Mouse (Mus musculus) gastrocnemius, postnatal 14 days (tissue): ENCODE measurements around the gene Olfr165. TPM values are rescaled to one million over a fixed set of nuclear protein-coding genes. Genes with fewer than 3 reads are reported as not detected.
"Not testable (repeated sequence)": the region's sequence is repeated elsewhere in the genome, so short reads cannot be mapped to it uniquely, and the experiment has no call there.

Source experiments
- DNase-seq: peaks from one replicate; pipeline ENCODE4 v3.0.0; 2021; ENCODE audit warnings: mixed read lengths
- intact Hi-C: fragments of 180-260 bp; cut with DNase I; formaldehyde crosslinking; loops from one replicate; pipeline ENCODE4 v1.15.1; 2025; ENCODE audit warnings: low total_unique reads
- long read RNA-seq, 2 experiments: library from polyadenylated mRNA; stranded (forward); transcript quantifications; one replicate each; pipeline ENCODE4 v2.0.0; 2021
- total RNA-seq, 2 experiments: library from RNA; stranded (reverse); gene quantifications; 2 replicates each; pipeline ENCODE4 v1.2.3; 2021

Olfr165 gene
- total RNA-seq: not detected
- long read RNA-seq, experiment 1: 0 reads
- long read RNA-seq, experiment 2: 0 reads

DNA sequence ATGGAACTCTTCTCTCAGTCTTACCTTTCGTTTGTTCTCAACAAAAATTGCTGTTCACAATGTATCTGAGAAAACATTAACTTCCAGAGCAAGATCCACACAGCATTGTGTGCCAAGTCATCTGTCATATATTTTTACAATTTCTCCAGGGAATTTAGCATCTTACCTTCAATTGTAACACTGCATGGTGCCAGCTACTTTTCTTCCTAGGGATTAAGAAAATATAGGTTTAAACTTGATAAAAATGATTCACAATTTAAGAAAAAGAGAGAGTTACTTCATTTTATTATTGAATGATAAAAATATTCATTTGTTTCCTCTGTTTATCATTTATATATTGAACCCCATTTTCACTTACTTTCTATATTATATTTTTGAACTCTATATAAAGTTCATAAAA is at the start of gene Olfr165:
Gene Olfr165 (minus strand): TSS at position 101 of the 400 bp plus-strand sequence.
- intact Hi-C loops: no loop called here
- no peak for DNase-seq

DNA sequence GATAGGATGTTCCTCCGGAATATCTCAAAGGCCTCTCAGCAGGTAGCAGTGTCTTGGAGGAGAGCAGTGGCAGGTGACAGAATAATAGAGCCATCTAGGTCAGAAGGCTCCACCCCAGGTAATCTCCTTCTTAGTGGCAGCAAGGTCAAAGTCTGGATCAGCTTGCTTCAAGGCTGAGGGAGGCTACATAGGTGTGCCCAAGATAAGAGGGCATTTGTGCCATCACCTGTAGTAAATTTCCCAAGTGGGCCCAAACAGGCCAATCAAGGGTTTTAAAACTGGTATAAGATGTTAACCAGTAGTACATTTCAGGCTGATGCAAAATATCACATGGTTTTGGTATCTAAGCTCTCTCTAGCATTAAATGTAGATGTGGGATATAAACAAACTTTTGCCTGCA is 41.4 kb upstream of the Olfr165 start:
- DNase-seq: no peak
- intact Hi-C loops: no loop called here

DNA sequence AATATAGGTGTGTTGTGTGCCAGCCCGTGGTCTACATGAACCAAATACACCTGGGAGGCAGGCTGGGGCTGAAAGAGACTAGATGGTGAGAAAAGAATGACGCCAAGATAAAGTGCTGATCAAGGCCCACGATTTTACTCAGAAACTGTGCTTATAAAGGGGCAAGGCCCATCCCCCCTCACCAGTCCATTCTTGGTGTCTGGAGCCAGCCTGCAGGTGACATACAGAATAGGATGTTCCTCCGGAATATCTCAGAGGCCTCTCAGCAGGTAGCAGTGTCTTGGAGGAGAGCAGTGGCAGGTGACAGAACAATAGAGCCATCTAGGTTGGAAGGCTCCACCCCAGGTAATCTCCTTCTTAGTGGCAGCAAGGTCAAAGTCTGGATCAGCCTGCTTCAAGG is 35.8 kb upstream of the Olfr165 start:
- intact Hi-C loops, DNase-seq: not testable (repeated sequence)

DNA sequence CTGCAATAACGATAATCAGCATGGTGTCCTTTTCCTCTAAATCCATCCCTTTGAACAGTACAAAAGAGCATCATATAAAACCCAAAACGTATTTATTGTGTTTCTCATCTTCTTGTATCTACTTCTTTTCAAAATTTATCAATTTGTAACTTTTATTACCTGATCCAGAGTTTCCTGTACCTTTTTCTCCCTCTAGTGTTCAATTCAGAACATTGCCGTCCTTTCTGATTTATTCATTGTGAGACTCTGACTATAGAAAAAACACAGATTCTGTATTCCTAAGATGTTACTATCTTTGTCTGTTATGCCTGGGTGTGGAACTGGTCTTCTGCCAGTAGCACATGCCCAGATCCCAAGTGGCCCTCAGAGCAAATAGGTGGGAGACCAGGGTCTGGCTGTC is 35.0 kb downstream of the Olfr165 start:
- intact Hi-C loops: no loop called here
- no peak for DNase-seq

Other genes starting within 250 kb of the Olfr165 start
- gene Olfr164, start 109.1 kb downstream of the Olfr165 start, total RNA-seq: not detected
- gene Olfr166, start 60.6 kb upstream of the Olfr165 start, total RNA-seq: not detected
- not detected for gene Olfr167, start 99.1 kb upstream of the Olfr165 start, total RNA-seq
- not detected for gene Olfr168, start 112.4 kb upstream of the Olfr165 start, total RNA-seq
- not detected for gene Olfr169, start 148.7 kb upstream of the Olfr165 start, total RNA-seq
- not detected for gene Olfr170, start 188.7 kb upstream of the Olfr165 start, total RNA-seq
- not detected for gene Olfr171, start 206.8 kb upstream of the Olfr165 start, total RNA-seq